Mouse (Mus musculus) forebrain, embryonic 16.5 days (tissue): ENCODE results near the gene Fbxw8. TPM values are rescaled to one million over a fixed set of nuclear protein-coding genes. Genes with fewer than 3 reads are reported as not detected.
A peak's percentile ranks its signal among the peaks of the same experiment; 100 is the strongest.

Experiments
- ATAC-seq: fragments of 200-750 bp; cut with Nextera tagmentation; 2 replicates; pipeline ENCODE4 v1.8.0; 2017; ENCODE audit warnings: mild to moderate bottlenecking, moderate library complexity
- H3K27ac ChIP-seq: fragments of 300-500 bp; sonication (generic); 2 replicates; pipeline ENCODE4 v1.5.1; 2014; ENCODE audit warnings: low read length, control low read depth
- H3K27me3 ChIP-seq: fragments of 300-500 bp; sonication (generic); replicated peaks from 2 replicates; pipeline ENCODE4 v1.6.1; 2014; ENCODE audit warnings: low read length; ENCODE audit not compliant: control insufficient read depth, insufficient read depth
- H3K36me3 ChIP-seq: fragments of 300-500 bp; sonication (generic); 2 replicates; pipeline ENCODE4 v1.6.1; 2014; ENCODE audit not compliant: control insufficient read depth, insufficient read depth
- H3K4me1 ChIP-seq: fragments of 300-500 bp; sonication (generic); replicated peaks from 2 replicates; pipeline ENCODE4 v1.6.1; 2014; ENCODE audit warnings: low read length; ENCODE audit not compliant: control insufficient read depth, insufficient read depth
- H3K4me2 ChIP-seq: fragments of 300-500 bp; sonication (generic); 2 replicates; pipeline ENCODE4 v1.6.1; 2014; ENCODE audit warnings: mild to moderate bottlenecking, low read length, control low read depth
- H3K4me3 ChIP-seq: fragments of 300-500 bp; sonication (generic); replicated peaks from 2 replicates; pipeline ENCODE4 v1.5.1; 2014; ENCODE audit warnings: mild to moderate bottlenecking, low read length, control low read depth
- H3K9ac ChIP-seq: fragments of 300-500 bp; sonication (generic); replicated peaks from 2 replicates; pipeline ENCODE4 v1.6.1; 2014; ENCODE audit warnings: low read depth, low read length, control low read depth
- H3K9me3 ChIP-seq: fragments of 300-500 bp; sonication (generic); 2 replicates; pipeline ENCODE4 v1.6.1; 2016; ENCODE audit warnings: low read length; ENCODE audit not compliant: control insufficient read depth
- WGBS: fragments of 180-500 bp; shearing (Covaris S2); extraction: QIAGEN DNeasy Blood & Tissue Kit; methylation state at CpG from one replicate; pipeline ENCODE4 v1.1.7; 2014; 5-methylcytosine and 5-hydroxymethylcytosine counted together
- polyA plus RNA-seq: library from polyadenylated mRNA; unstranded; fragments of >200 nt; fragmentation: Nextera tagmentation; extraction: Ambion mirVana; gene quantifications from 2 replicates; pipeline ENCODE4 v1.2.1, GENCODE M21; 2015

Fbxw8 gene
- polyA plus RNA-seq, 1 experiment from 2014 or later: 21.5 TPM

DNA sequence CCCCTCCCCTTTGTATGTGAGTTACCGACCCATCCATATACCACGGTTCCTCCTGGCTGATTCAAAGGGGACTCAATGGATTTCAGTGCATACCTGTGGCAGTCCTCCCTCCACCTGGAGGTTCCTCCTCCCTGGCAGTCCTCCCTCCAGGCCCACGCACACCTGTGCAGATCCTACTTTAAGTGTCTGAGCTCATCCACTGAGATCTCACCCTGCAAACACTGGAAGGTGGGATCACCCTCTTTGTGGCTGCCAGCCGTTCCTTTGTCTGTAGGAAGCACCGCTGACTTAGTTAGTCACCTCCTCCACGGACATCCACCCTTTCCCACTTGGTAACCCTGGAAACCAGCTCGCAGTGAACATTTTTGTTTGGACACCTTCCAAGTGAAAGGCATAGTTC is 22.4 kb upstream of the Fbxw8 start:
- peaks cover 19% of the 10 kb centered on the region for H3K27me3 ChIP-seq
- WGBS: 71% methylated on average over 7 of the region's 7 CpGs
- H3K9ac ChIP-seq: no peak overlapping the region
- H3K27ac ChIP-seq: no peak overlapping the region
- no peak for ATAC-seq
- no peaks in the 10 kb centered on the region for H3K36me3 ChIP-seq
- no peak overlapping the region for H3K4me3 ChIP-seq
- H3K4me1 ChIP-seq: peaks cover 8% of the 10 kb centered on the region
- peaks cover 5% of the 10 kb centered on the region; the same call in 1 of the 2 replicates for H3K9me3 ChIP-seq
- H3K4me2 ChIP-seq: no peak overlapping the region

- Histone ChIP-seq H3K27ac (no peak overlapping the region), H3K9ac (no peak overlapping the region), H3K4me1 (peaks cover 25% of the 10 kb centered on the region), H3K9me3 (peaks cover 5% of the 10 kb centered on the region; the same call in 1 of the 2 replicates), H3K27me3 (peaks cover 34% of the 10 kb centered on the region), H3K4me3 (no peak overlapping the region), H3K36me3 (no peaks in the 10 kb centered on the region), H3K4me2 (no peak overlapping the region)
- 31% methylated on average over 2 of the region's 2 CpGs for WGBS
- no peak for ATAC-seq
Measured at GRCm38 (mm10) chr5:118175137-118175536, 19.9 kb upstream of the Fbxw8 start.

GRCm38 (mm10) chr5:118174310-118175009 is 19.2 kb upstream of the Fbxw8 start:
- Histone ChIP-seq H3K36me3 (no peaks in the 10 kb centered on the region), H3K27ac (no peak overlapping the region), H3K9ac (no peak overlapping the region), H3K4me1 (peaks cover 28% of the 10 kb centered on the region), H3K4me3 (peak overlapping the region; percentile 20; the same call in 1 of the 2 replicates), H3K9me3 (peaks cover 5% of the 10 kb centered on the region; the same call in 1 of the 2 replicates), H3K27me3 (peaks cover 36% of the 10 kb centered on the region), H3K4me2 (peak overlapping the region; percentile 35)
- no peak for ATAC-seq
- under 1% methylated on average over 22 of the region's 22 CpGs for WGBS

GRCm38 (mm10) chr5:118172078-118172723 is 16.9 kb upstream of the Fbxw8 start:
- no peak for ATAC-seq
- peak overlapping the region; percentile 57 for H3K4me2 ChIP-seq
- peaks cover 32% of the 10 kb centered on the region for H3K4me1 ChIP-seq
- no peak overlapping the region for H3K27ac ChIP-seq
- H3K9me3 ChIP-seq: peaks cover 5% of the 10 kb centered on the region; the same call in 1 of the 2 replicates
- H3K36me3 ChIP-seq: no peaks in the 10 kb centered on the region
- under 1% methylated on average over 27 of the region's 27 CpGs for WGBS
- H3K27me3 ChIP-seq: peaks cover 53% of the 10 kb centered on the region
- H3K4me3 ChIP-seq: peak overlapping the region; percentile 40
- peak overlapping the region; percentile 12; the same call in 1 of the 2 replicates for H3K9ac ChIP-seq

- Histone ChIP-seq H3K4me1 (peaks cover 32% of the 10 kb centered on the region), H3K36me3 (no peaks in the 10 kb centered on the region), H3K9me3 (peaks cover 5% of the 10 kb centered on the region; the same call in 1 of the 2 replicates), H3K27me3 (peaks cover 53% of the 10 kb centered on the region), H3K4me2 (peak overlapping the region; percentile 57), H3K9ac (peak overlapping the region; percentile 37), H3K27ac (no peak overlapping the region), H3K4me3 (peak overlapping the region; percentile 40)
- WGBS: under 1% methylated on average over 32 of the region's 36 CpGs
- ATAC-seq: no peak
Measured at GRCm38 (mm10) chr5:118171665-118172064, 16.4 kb upstream of the Fbxw8 start.

- Histone ChIP-seq H3K27ac (no peak overlapping the region), H3K36me3 (no peaks in the 10 kb centered on the region), H3K4me3 (peak overlapping the region; percentile 40), H3K4me1 (peaks cover 32% of the 10 kb centered on the region), H3K27me3 (peaks cover 53% of the 10 kb centered on the region), H3K9ac (no peak overlapping the region), H3K4me2 (peak overlapping the region; percentile 57), H3K9me3 (peaks cover 5% of the 10 kb centered on the region; the same call in 1 of the 2 replicates)
- no peak for ATAC-seq
- under 1% methylated on average over 25 of the region's 25 CpGs for WGBS
Measured at GRCm38 (mm10) chr5:118170888-118171529, 15.7 kb upstream of the Fbxw8 start.

DNA sequence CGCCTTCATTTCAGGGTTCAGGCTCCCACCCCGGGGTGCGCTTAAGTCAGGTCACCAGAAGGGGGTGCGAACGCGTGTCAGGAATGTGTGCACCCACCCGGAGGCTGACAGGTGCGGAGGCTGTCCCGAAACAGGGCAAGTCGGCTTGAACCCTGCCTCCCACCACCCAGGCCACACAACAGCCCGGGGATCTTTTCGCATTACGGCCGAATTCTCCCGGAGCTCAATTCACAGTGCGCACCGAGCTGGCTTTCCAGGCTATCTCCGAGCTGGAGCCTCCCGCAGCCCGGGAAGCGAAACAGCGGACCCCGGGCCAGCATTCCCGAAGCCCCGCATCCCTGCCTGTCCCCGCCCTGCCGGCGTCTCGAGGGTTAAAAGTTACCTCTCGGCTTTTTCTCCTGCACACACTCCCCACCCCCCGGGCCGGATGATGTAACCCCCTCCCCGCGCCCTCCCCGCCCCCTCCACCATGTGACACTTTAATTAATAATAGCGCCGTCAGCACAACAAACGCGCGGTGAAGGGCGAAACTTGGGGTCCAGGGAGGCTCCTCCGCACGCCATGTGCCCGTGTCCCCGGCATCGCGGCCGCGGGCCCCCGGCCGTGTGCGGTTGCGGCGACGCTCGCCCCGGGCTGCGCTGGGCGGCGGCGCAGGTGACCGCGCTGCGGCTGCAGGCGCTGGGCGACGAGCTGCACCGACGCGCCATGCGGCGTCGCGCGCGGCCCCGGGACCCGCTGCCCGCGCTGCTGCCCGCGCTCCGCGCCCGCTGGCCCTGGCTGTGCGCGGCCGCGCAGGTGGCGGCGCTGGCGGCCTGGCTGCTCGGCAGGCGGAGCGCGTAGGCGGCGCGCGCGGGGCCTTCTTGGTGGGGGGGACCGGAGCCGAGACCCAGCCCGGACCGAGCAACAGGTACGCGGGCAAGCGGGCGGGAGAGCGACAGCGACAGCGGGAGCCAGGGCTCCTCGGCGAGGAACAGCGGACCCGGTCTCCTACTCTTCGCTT is 14.3 kb upstream of the Fbxw8 start:
- peak; percentile 46 for ATAC-seq
- Histone ChIP-seq H3K4me3 (peak overlapping the region; percentile 62), H3K27me3 (peaks cover 51% of the 10 kb centered on the region), H3K9ac (peak overlapping the region; percentile 64), H3K4me2 (peak overlapping the region; percentile 90), H3K4me1 (peaks cover 29% of the 10 kb centered on the region), H3K9me3 (no peaks in the 10 kb centered on the region), H3K27ac (no peak overlapping the region), H3K36me3 (no peaks in the 10 kb centered on the region)
- under 1% methylated on average over 113 of the region's 117 CpGs for WGBS

DNA sequence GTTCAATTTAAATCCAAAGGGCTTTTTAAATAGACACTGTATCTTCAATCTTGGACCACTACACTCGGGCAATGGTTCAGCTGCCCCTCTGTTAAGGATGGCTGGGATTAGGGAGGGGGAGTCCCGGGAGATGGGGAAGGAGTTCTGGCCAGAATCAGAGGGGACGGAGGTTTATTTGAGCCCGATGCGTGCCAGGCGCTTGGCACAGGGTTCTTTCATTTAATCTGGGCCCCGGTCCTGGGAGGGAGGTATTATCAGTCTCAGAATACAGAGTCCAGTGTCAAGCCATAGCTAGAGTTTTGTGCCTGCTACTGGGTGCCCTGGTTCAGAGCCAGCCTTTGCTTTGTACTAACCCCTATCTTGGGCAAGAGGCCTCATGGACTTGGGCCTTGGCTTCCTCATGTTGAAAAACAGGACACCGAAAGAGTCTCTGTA is 12.3 kb upstream of the Fbxw8 start:
- peaks cover 38% of the 10 kb centered on the region for H3K27me3 ChIP-seq
- no peak overlapping the region for H3K27ac ChIP-seq
- ATAC-seq: peak; percentile 37; the same call in 1 of the 2 replicates
- H3K9ac ChIP-seq: no peak overlapping the region
- no peak overlapping the region for H3K4me2 ChIP-seq
- 48% methylated on average over 8 of the region's 8 CpGs for WGBS
- H3K9me3 ChIP-seq: no peaks in the 10 kb centered on the region
- H3K4me3 ChIP-seq: no peak overlapping the region
- no peaks in the 10 kb centered on the region for H3K36me3 ChIP-seq
- peaks cover 24% of the 10 kb centered on the region for H3K4me1 ChIP-seq
